Mouse (Mus musculus) ES-E14 (cell line): ENCODE measurements at regions not wholly inside any gene's neighbourhood (a gene's known extent, or its start where the extent isn't known, plus 50 kb on each side); places are given as distances from the start of the nearest gene placed in this dataset.

Experiments used
- DNase-seq: peaks from one replicate; pipeline ENCODE4 v3.0.0-alpha.2; 2013; ENCODE audit warnings: low read depth, low spot score
- H3K27ac ChIP-seq: 2 replicates; pipeline ENCODE4 v1.5.1; 2012; ENCODE audit warnings: low read depth, mild to moderate bottlenecking, low read length, moderate library complexity, mixed read lengths; ENCODE audit not compliant: poor library complexity, insufficient read depth, severe bottlenecking
- H3K36me3 ChIP-seq: 2 replicates; pipeline ENCODE4 v1.6.1; 2012; ENCODE audit warnings: mild to moderate bottlenecking, low read length, moderate library complexity, mixed read lengths; ENCODE audit not compliant: control insufficient read depth, poor library complexity, insufficient read depth, severe bottlenecking
- H3K4me1 ChIP-seq, 2 experiments: fragments of 150-350 bp in 1 of 2; sonication (generic) in 1 of 2; 2 replicates each; pipeline ENCODE4 v1.6.1; 2012; ENCODE audit warnings: low read length in 2 of 2, mild to moderate bottlenecking in 1 of 2, mixed read lengths in 1 of 2; ENCODE audit not compliant: control insufficient read depth in 2 of 2, insufficient read depth in 2 of 2, poor library complexity in 1 of 2
- H3K4me3 ChIP-seq, 2 experiments: fragments of 150-350 bp in 1 of 2; sonication (generic) in 1 of 2; 2 replicates each; pipeline ENCODE4 v1.5.1; 2012; ENCODE audit warnings: low read length in 2 of 2, low read depth in 1 of 2, mild to moderate bottlenecking in 1 of 2, mixed read lengths in 1 of 2; ENCODE audit not compliant: insufficient read depth in 1 of 2, poor library complexity in 1 of 2, severe bottlenecking in 1 of 2
- H3K9ac ChIP-seq: 2 replicates; pipeline ENCODE4 v1.6.1; 2012; ENCODE audit warnings: low read depth, mild to moderate bottlenecking, low read length, mixed read lengths; ENCODE audit not compliant: poor library complexity, insufficient read depth, severe bottlenecking
- H3K9me3 ChIP-seq: fragments of 150-350 bp; sonication (generic); 2 replicates; pipeline ENCODE4 v1.6.1; 2012; ENCODE audit warnings: low read depth, mild to moderate bottlenecking, low read length; ENCODE audit not compliant: control insufficient read depth, insufficient read depth
- CHD2 ChIP-seq: IDR thresholded peaks from 2 replicates; pipeline ENCODE4 v1.6.1; 2014; ENCODE audit warnings: mild to moderate bottlenecking, low read depth, low read length, inconsistent platforms
- HCFC1 ChIP-seq: IDR thresholded peaks from 2 replicates; pipeline ENCODE4 v1.6.1; 2012; ENCODE audit warnings: low read length, inconsistent platforms, borderline replicate concordance; ENCODE audit not compliant: insufficient read depth
- MAFK ChIP-seq: IDR thresholded peaks from 2 replicates; pipeline ENCODE4 v1.6.1; 2014; ENCODE audit warnings: mild to moderate bottlenecking, low read depth, low read length, inconsistent platforms; ENCODE audit not compliant: insufficient read depth
- ZC3H11A ChIP-seq: IDR thresholded peaks from 2 replicates; pipeline ENCODE4 v1.6.1; 2012; ENCODE audit warnings: low read depth, mild to moderate bottlenecking, inconsistent platforms, low read length, borderline replicate concordance
- ZNF384 ChIP-seq: IDR thresholded peaks from 2 replicates; pipeline ENCODE4 v1.6.1; 2012; ENCODE audit warnings: low read depth, low read length, inconsistent platforms
- in situ Hi-C, 2 experiments: fragments of 600-800 bp; cut with MboI; formaldehyde crosslinking; loops; one replicate each; pipeline ENCODE4 v1.15.1; 2025; ENCODE audit warnings: low sequenced_read_pairs in 2 of 2, inconsistent platforms in 1 of 2; ENCODE audit not compliant: unreplicated experiment in 2 of 2

DNA sequence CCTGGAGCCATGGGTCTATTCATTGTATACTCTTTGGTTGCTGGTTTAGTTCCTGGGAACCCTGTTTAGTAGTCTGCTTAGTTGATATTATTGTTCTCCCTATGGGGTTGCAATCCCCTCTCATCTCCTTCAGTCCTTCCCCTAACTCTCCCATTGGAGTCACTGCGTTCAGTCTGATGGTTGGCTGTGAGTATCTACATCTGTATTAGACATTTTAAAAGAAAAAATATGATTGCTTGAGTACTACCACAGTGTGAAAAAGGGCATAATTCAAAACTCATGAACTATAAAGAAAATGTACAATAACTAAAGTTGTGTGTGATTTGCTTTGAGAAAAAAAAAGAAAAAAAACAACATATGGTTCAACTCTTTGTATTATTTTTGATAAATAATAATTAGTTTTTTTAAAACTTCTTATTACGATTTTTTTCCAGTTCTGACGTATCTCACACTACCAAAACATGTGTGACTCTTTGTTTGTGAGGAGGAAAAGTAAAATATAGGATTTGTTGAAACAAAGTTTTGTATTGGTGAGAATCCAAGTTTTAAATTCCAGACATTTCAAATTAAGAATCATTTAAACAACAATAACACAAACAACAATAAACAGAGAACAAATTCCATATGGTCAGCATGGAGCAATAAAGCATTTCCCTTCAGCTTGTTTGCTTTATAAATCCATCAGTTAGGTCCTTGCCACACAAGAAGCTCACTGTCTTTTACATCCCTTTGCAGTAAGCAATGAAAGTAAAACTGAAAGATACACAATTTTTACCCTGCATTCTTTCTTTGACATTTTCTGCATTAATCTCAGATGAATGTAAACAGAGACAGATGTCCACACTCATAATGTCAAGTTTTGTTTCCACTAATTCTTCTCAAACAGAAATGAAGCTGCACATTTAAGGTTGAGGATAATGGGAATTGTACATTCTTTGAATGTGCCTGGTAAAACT lies 583.5 kb downstream of the Slitrk6 start:
- no peak overlapping the region for H3K27ac ChIP-seq
- TF ChIP-seq CHD2 (no peak), ZC3H11A (no peak), MAFK (no peak)
- no peak overlapping the region for H3K9ac ChIP-seq
- no peaks in the 10 kb centered on the region for H3K4me1 ChIP-seq
- in situ Hi-C loops, result no loop called here
- no peak for DNase-seq
- no peaks in the 10 kb centered on the region for H3K9me3 ChIP-seq
- H3K36me3 ChIP-seq, result no peaks in the 10 kb centered on the region
- H3K4me3 ChIP-seq, result no peak overlapping the region

DNA sequence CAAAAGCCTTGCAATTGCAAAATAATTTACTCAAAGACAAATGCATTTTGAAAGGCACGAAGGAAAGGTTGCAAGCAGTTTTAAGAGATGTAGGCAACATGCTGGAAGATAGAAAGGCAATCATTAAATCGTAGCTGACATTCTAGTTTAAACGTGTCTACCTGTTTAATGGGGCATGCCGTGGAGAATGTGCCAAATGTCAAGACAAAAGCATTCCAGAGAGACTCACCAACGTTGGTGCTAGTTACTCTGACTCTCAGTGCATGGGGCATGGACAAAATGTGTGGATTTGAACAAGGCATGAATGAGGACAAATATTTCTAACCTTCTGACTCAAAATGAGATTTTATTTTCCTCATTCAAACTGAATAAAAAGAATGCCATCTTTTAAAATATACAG lies 586.3 kb downstream of the Slitrk6 start:
- Histone ChIP-seq H3K36me3 (no peaks in the 10 kb centered on the region), H3K4me3 (no peak overlapping the region), H3K27ac (no peak overlapping the region), H3K9ac (no peak overlapping the region), H3K4me1 (no peaks in the 10 kb centered on the region), H3K9me3 (no peaks in the 10 kb centered on the region)
- in situ Hi-C loops, result no loop called here
- TF ChIP-seq ZNF384 (no peak), HCFC1 (no peak), MAFK (no peak), ZC3H11A (no peak)
- no peak for DNase-seq

DNA sequence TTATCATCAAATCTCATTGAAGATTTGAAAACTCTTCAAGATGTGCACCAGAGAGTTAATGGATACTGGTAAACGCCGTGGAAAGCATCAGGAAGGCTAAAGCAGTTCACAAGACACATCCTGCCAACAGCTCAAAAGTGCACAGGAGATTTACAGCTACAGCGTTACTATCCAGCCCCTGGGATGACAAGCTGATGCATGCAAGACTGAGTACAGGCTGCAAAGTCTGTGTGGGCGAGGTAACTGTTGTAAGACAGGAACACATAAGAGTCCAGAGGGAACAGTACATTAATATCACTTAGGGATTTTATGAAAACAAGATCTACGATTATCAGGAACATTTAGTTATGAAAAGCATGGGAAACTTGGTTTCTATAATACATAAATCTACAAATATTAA lies 626.7 kb downstream of the Slitrk6 start:
- H3K4me3 ChIP-seq, result no peak overlapping the region
- H3K9me3 ChIP-seq, result no peaks in the 10 kb centered on the region
- H3K4me1 ChIP-seq, result no peaks in the 10 kb centered on the region
- TF ChIP-seq ZNF384 (no peak), HCFC1 (no peak), MAFK (no peak), CHD2 (no peak), ZC3H11A (no peak)
- DNase-seq, result no peak
- in situ Hi-C loops, result no loop called here
- H3K36me3 ChIP-seq, result no peaks in the 10 kb centered on the region
- no peak overlapping the region for H3K27ac ChIP-seq
- H3K9ac ChIP-seq, result no peak overlapping the region

DNA sequence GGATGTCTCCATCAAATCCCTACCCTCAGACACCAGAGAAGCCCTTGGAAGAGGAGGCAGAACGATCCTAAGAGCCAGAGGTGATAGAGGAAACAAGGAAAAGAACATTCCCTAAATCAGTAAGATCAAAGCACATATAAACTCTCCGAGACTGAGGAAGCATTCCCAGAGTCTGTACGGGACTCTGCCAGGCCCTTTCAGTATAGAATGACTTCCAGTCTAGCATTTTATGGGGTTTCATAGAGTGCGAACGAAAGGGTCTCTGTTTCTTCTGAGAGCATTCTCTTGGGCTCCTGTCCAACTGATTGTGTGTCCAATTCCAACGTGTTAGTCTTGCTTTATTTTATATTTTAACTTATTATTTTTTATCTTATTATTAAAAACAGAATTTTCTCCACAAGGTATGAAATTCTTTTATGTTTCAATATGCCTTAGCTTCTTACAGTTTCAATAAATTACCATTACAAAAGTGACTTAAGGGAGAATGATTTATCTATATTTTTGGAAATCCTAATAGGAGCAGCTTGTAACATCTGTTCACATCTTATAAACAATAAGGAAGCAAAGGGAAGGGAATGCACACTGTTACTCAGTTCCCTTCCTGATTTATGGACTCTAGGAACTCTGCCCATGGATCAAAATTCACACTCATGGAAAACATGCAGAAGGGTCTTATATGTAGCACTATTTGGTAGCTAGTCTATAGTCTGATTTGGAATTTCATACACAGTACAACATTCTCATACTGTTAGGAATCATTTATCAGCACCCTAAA lies 628.8 kb downstream of the Slitrk6 start:
- Histone ChIP-seq H3K27ac (no peak overlapping the region), H3K9me3 (no peaks in the 10 kb centered on the region), H3K36me3 (no peaks in the 10 kb centered on the region), H3K4me3 (no peak overlapping the region), H3K4me1 (no peaks in the 10 kb centered on the region), H3K9ac (no peak overlapping the region)
- no peak for TF ChIP-seq CHD2
- TF ChIP-seq MAFK, result no peak
- no peak for TF ChIP-seq ZNF384
- no peak for TF ChIP-seq ZC3H11A
- TF ChIP-seq HCFC1, result no peak
- in situ Hi-C loops, result no loop called here
- no peak for DNase-seq
